Mouse (Mus musculus) hindbrain, embryonic 15.5 days (tissue): ENCODE data around the gene Hsf3. TPM values are rescaled to one million over a fixed set of nuclear protein-coding genes. Genes with fewer than 3 reads are reported as not detected.

Experiments
- polyA plus RNA-seq: library from polyadenylated mRNA; unstranded; fragments of >200 nt; fragmentation: Nextera tagmentation; extraction: Ambion mirVana; gene quantifications from 2 replicates; pipeline ENCODE4 v1.2.1, GENCODE M21; 2015

Hsf3 gene
- polyA plus RNA-seq, 1 experiment from 2014 or later = not detected

Other genes with a start within 250 kb of the Hsf3 start
- not detected in 2 replicates for gene Vsig4, start 162.9 kb downstream of the Hsf3 start, polyA plus RNA-seq
- 4.0 and 4.4 TPM in 2 replicates for gene Heph, start 935 bp downstream of the Hsf3 start, polyA plus RNA-seq